Mouse (Mus musculus) gastrocnemius, adult 8-10 months (tissue): ENCODE results near the gene Relt. TPM values are rescaled to one million over a fixed set of nuclear protein-coding genes. Genes with fewer than 3 reads are reported as not detected.

Source experiments
- DNase-seq, 2 experiments: peaks; one replicate each; pipeline ENCODE4 v3.0.0; 2022; ENCODE audit warnings: low spot score in 2 of 2
- total RNA-seq, 4 experiments: library from RNA; stranded (reverse); gene quantifications; 2 replicates each; pipeline ENCODE4 v1.2.4; 2022

Relt gene
- total RNA-seq: 10 to 100 TPM; 10.5 to 22.2 (median 13.8) TPM

- DNase-seq: peak; percentile 91 to 92
These were observed at the start of gene Relt for GRCm38 (mm10) chr7:100862828-100863638. Relt (minus strand) TSS chr7:100863446.

- peak in 1 of 2 experiments; percentile 54 for DNase-seq
These were observed 48.5 kb upstream of the Relt start for GRCm38 (mm10) chr7:100911791-100912190.

- DNase-seq: no peak
These were observed 48.1 kb upstream of the Relt start for GRCm38 (mm10) chr7:100911246-100911770.

- DNase-seq: peak in 1 of 2 experiments; percentile 47
These were observed 45.3 kb upstream of the Relt start for GRCm38 (mm10) chr7:100908567-100908966.

- DNase-seq: peak in 1 of 2 experiments; percentile 50
These were observed 44.8 kb upstream of the Relt start for GRCm38 (mm10) chr7:100908061-100908460.

GRCm38 (mm10) chr7:100907231-100907630 lies 44.0 kb upstream of the Relt start:
- peak; percentile 78 to 79 for DNase-seq

- no peak for DNase-seq
These were observed 43.0 kb upstream of the Relt start for GRCm38 (mm10) chr7:100906029-100906789.

- DNase-seq: no peak
These were observed 41.8 kb upstream of the Relt start for GRCm38 (mm10) chr7:100905037-100905436.

- DNase-seq: no peak
These were observed 41.4 kb upstream of the Relt start for GRCm38 (mm10) chr7:100904612-100905011.

GRCm38 (mm10) chr7:100902451-100903137 lies 39.3 kb upstream of the Relt start:
- DNase-seq: no peak

GRCm38 (mm10) chr7:100897828-100898227 lies 34.6 kb upstream of the Relt start:
- no peak for DNase-seq

- DNase-seq: no peak
These were observed 31.6 kb upstream of the Relt start for GRCm38 (mm10) chr7:100894833-100895226.

- DNase-seq: peak in 1 of 2 experiments; percentile 28
These were observed 31.0 kb upstream of the Relt start for GRCm38 (mm10) chr7:100894057-100894832.

- DNase-seq: no peak
These were observed 30.2 kb upstream of the Relt start for GRCm38 (mm10) chr7:100893249-100894056.

- no peak for DNase-seq
These were observed 23.3 kb upstream of the Relt start for GRCm38 (mm10) chr7:100886535-100886934.

- no peak for DNase-seq
These were observed 21.2 kb upstream of the Relt start for GRCm38 (mm10) chr7:100884460-100884859.

GRCm38 (mm10) chr7:100881950-100882349 lies 18.7 kb upstream of the Relt start:
- no peak for DNase-seq

- peak; percentile 70 to 82 for DNase-seq
These were observed 18.3 kb upstream of the Relt start for GRCm38 (mm10) chr7:100881531-100881930.

- DNase-seq: no peak
These were observed 16.3 kb upstream of the Relt start for GRCm38 (mm10) chr7:100879595-100879994.

- no peak for DNase-seq
These were observed 13.5 kb upstream of the Relt start for GRCm38 (mm10) chr7:100876771-100877170.
